Mouse (Mus musculus) hindbrain, embryonic 16.5 days (tissue): ENCODE data around the gene Hnrnpr. TPM values are rescaled to one million over a fixed set of nuclear protein-coding genes. Genes with fewer than 3 reads are reported as not detected.
A peak's percentile ranks its signal among the peaks of the same experiment; 100 is the strongest.

Experiments used
- ATAC-seq: fragments of 200-750 bp; cut with Nextera tagmentation; 2 replicates; pipeline ENCODE4 v1.8.0; 2017; ENCODE audit warnings: moderate TSS enrichment, moderate library complexity
- H3K27ac ChIP-seq: fragments of 300-500 bp; sonication (generic); 2 replicates; pipeline ENCODE4 v1.5.1; 2014; ENCODE audit warnings: low read depth, mild to moderate bottlenecking, control low read depth, low read length, moderate library complexity
- H3K27me3 ChIP-seq: fragments of 300-500 bp; sonication (generic); replicated peaks from 2 replicates; pipeline ENCODE4 v1.6.1; 2014; ENCODE audit warnings: low read length; ENCODE audit not compliant: control insufficient read depth, insufficient read depth
- H3K36me3 ChIP-seq: fragments of 300-500 bp; sonication (generic); 2 replicates; pipeline ENCODE4 v1.6.1; 2014; ENCODE audit warnings: mild to moderate bottlenecking, low read length, moderate library complexity, mixed read lengths; ENCODE audit not compliant: control insufficient read depth, insufficient read depth
- H3K4me1 ChIP-seq: fragments of 300-500 bp; sonication (generic); 2 replicates; pipeline ENCODE4 v1.6.1; 2014; ENCODE audit warnings: low read depth, low read length; ENCODE audit not compliant: control insufficient read depth, insufficient read depth
- H3K4me2 ChIP-seq: fragments of 300-500 bp; sonication (generic); 2 replicates; pipeline ENCODE4 v1.6.1; 2014; ENCODE audit warnings: mild to moderate bottlenecking, low read length, control low read depth, moderate library complexity
- H3K4me3 ChIP-seq: fragments of 300-500 bp; sonication (generic); 2 replicates; pipeline ENCODE4 v1.5.1; 2014; ENCODE audit warnings: mild to moderate bottlenecking, low read length, control low read depth, moderate library complexity
- H3K9ac ChIP-seq: fragments of 300-500 bp; sonication (generic); 2 replicates; pipeline ENCODE4 v1.6.1; 2014; ENCODE audit warnings: low read depth, mild to moderate bottlenecking, control low read depth, low read length, moderate library complexity
- H3K9me3 ChIP-seq: fragments of 300-500 bp; sonication (generic); 2 replicates; pipeline ENCODE4 v1.6.1; 2014; ENCODE audit warnings: mild to moderate bottlenecking, low read length, moderate library complexity; ENCODE audit not compliant: control insufficient read depth
- WGBS: fragments of 180-500 bp; shearing (Covaris S2); extraction: QIAGEN DNeasy Blood & Tissue Kit; methylation state at CpG from one replicate; pipeline ENCODE4 v1.1.7; 2014; 5-methylcytosine and 5-hydroxymethylcytosine counted together
- polyA plus RNA-seq: library from polyadenylated mRNA; unstranded; fragments of >200 nt; fragmentation: Nextera tagmentation; extraction: Ambion mirVana; gene quantifications from 2 replicates; pipeline ENCODE4 v1.2.1, GENCODE M21; 2015

Hnrnpr gene
- polyA plus RNA-seq, 1 experiment from 2014 or later: 174 TPM

DNA sequence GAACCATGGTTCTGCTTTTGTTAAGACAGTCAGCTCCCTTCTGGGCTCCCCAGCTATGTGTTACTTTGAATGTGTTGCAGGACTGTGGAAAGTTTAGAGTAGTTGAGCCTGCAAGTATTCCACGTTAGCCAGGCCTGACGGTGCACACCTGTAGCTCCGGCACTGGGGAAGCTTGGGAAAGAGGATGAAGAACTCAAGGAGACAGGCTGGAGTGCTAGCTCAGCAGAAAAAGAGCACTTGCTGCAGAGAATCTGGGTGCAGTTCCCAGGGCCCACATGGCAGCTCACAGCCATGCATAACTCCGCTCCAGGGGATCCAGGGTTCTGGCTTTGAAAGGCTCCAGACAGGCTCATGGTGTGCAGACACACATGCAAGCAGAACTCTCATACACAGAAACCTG lies 46.7 kb downstream of the Hnrnpr start:
- Histone ChIP-seq H3K9me3 (no peaks in the 10 kb centered on the region), H3K4me2 (no peak overlapping the region), H3K27ac (no peak overlapping the region), H3K27me3 (no peaks in the 10 kb centered on the region), H3K9ac (no peak overlapping the region), H3K36me3 (peaks cover 5% of the 10 kb centered on the region), H3K4me1 (no peaks in the 10 kb centered on the region), H3K4me3 (no peak overlapping the region)
- no peak for ATAC-seq
- WGBS: 94% methylated on average over 4 of the region's 4 CpGs

DNA sequence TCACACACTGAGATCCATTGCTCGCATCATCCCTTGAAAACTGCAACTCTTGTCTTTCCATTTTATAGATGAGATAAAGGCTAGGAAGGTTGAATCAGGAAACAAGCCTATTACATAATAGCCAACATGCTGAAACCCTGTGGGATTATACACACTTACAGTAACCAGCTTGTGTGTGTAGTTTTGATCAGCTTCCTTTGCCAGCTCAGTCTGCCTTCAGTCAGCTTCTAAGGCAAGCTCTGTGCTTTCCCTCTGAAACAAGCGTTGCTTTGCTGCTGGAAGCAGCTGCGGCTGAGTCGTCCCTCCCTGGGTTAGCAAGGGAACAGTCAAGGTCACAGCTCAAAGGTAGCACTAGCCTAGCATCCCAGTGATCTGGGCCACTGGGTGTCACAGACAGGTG lies 57.1 kb downstream of the Hnrnpr start:
- Histone ChIP-seq H3K4me1 (no peaks in the 10 kb centered on the region), H3K9me3 (no peaks in the 10 kb centered on the region), H3K4me3 (no peak overlapping the region), H3K4me2 (no peak overlapping the region), H3K27me3 (no peaks in the 10 kb centered on the region), H3K9ac (no peak overlapping the region), H3K27ac (no peak overlapping the region), H3K36me3 (no peaks in the 10 kb centered on the region)
- WGBS: 76% methylated on average over 4 of the region's 4 CpGs
- no peak for ATAC-seq

DNA sequence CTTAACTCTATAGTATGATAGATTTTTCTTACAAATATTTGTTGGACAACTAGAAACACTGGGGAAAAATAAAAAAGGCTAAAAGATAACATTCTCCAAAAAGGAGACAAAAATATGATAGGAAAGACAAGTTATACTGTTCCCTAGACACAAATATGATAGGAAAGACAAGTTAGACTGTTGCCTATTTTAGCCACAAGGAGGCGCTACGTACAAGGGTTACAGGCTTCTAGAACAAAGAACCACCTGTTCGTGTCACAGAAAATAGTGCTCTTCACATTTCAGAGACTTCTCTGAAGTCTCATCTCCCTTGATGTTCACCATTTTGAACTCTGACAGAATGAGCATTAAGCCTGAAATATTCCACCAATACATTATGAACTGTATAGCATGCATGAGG lies 59.0 kb downstream of the Hnrnpr start:
- H3K36me3 ChIP-seq: no peaks in the 10 kb centered on the region
- no peaks in the 10 kb centered on the region for H3K27me3 ChIP-seq
- WGBS: 4% methylated on average over 3 of the region's 3 CpGs
- H3K4me2 ChIP-seq: no peak overlapping the region
- no peak overlapping the region for H3K9ac ChIP-seq
- peaks cover 6% of the 10 kb centered on the region; the same call in 1 of the 2 replicates for H3K4me1 ChIP-seq
- H3K9me3 ChIP-seq: no peaks in the 10 kb centered on the region
- no peak overlapping the region for H3K27ac ChIP-seq
- H3K4me3 ChIP-seq: no peak overlapping the region
- no peak for ATAC-seq

DNA sequence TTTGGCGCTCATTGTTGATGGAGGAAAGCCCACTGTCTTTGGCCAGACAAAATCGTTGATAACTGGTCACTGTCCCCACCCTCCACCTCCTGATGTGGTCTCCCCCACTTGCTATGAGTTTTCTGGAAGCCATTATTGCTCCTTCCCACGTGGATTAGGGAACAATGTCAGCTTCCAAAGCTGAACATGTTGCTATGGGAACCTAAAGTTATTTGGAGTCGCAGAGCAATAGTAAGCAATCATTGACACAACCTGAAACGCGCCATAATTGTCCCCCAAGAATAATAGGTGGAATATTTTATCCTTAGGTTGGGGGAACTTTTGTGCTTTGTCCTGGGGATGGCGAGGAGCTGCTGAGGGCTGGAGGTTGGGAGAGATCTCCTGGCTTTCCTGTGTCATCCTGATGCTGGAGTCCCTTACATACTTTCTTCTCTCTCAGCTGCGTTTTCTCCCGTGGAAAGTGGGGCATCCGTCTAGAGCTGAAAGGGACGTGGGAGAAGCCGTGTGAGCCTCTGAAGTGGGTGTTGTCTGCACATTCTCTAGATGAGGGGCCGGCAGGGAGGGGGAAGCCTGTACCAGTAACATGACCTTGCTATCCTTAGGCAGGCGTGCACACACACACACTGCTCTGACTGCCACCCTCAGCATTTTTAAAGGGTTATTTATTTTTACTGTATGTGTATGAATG lies 62.9 kb downstream of the Hnrnpr start:
- Histone ChIP-seq H3K4me2 (no peak overlapping the region), H3K36me3 (no peaks in the 10 kb centered on the region), H3K9me3 (no peaks in the 10 kb centered on the region), H3K4me3 (no peak overlapping the region), H3K4me1 (peaks cover 6% of the 10 kb centered on the region; the same call in 1 of the 2 replicates), H3K27ac (0 out of 2 replicates have a peak overlapping the region, but pooled peaks have one; percentile 14), H3K27me3 (no peaks in the 10 kb centered on the region), H3K9ac (0 out of 2 replicates have a peak overlapping the region, but pooled peaks have one; percentile 3)
- ATAC-seq: no peak
- WGBS: 24% methylated on average over 14 of the region's 14 CpGs

DNA sequence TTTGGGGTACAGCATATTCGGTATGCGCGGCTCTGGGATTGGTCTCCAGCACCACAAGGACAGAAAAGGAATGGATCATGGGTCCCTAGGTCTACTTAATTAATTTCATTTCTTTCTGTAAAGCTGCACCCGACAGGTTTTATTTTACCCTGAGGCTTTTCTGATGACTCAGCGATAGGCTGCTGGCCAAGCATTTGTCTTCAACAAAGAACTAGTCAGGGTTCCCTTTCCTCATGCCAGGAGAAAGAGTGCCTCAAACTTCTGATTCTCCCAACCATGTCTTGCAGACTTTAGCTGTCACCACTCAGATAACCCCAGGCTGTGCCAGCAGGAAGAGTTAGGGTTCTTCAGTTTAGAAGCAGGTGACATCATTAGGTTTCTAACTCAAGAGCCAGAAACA lies 66.3 kb downstream of the Hnrnpr start:
- 70% methylated on average over 5 of the region's 5 CpGs for whole genome bisulfite sequencing
- H3K4me1 ChIP-seq: peaks cover 6% of the 10 kb centered on the region; the same call in 1 of the 2 replicates
- H3K36me3 ChIP-seq: no peaks in the 10 kb centered on the region
- no peak overlapping the region for H3K27ac ChIP-seq
- no peak for ATAC-seq
- no peaks in the 10 kb centered on the region for H3K9me3 ChIP-seq
- H3K4me2 ChIP-seq: no peak overlapping the region
- H3K9ac ChIP-seq: no peak overlapping the region
- H3K27me3 ChIP-seq: no peaks in the 10 kb centered on the region
- no peak overlapping the region for H3K4me3 ChIP-seq

DNA sequence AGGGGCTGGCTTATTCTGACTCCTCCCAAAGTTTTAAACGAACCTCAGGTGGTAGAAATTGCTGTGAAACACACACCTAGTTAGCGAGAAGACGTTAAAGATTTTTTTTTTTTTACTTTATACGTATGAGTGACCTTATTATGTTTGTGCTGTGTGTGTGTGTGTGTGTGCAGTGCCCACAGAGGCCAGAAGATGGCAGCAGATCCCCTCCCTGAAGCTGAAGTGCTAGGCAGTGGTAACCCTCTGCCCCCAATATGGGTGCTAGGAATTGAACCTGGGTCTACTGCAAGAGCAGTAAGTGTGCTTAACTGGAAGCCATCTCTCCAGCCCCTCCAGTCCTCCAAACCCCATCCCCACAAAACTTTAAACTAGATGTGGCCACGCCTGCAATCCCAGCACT lies 72.3 kb downstream of the Hnrnpr start:
- no peak overlapping the region for H3K4me2 ChIP-seq
- ATAC-seq: no peak
- no peaks in the 10 kb centered on the region for H3K9me3 ChIP-seq
- H3K27ac ChIP-seq: no peak overlapping the region
- 89% methylated on average over 5 of the region's 5 CpGs for WGBS
- no peak overlapping the region for H3K4me3 ChIP-seq
- H3K4me1 ChIP-seq: no peaks in the 10 kb centered on the region
- H3K27me3 ChIP-seq: no peaks in the 10 kb centered on the region
- H3K9ac ChIP-seq: no peak overlapping the region
- no peaks in the 10 kb centered on the region for H3K36me3 ChIP-seq

DNA sequence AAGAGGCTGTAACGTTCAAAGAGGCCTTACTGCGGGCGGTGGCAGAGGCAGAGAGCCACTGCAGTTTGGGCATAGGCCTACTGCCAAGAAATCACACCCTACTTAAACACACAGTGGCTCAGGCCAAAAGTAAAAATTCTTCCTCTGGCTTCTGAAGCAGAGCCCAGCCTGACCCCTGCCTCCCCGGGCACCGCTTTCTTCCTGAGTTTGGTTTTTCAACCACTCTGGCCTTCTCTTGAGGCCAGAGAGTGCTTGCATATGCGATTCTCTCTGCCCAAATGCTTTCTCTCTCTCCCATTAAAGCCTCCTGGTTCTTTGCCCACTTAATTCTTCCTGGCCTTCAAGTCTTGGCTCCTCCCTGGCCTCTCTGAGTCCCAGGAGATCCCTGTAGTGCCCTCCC lies 73.1 kb downstream of the Hnrnpr start:
- no peaks in the 10 kb centered on the region for H3K27me3 ChIP-seq
- no peaks in the 10 kb centered on the region for H3K4me1 ChIP-seq
- no peak overlapping the region for H3K4me2 ChIP-seq
- no peak overlapping the region for H3K27ac ChIP-seq
- H3K36me3 ChIP-seq: no peaks in the 10 kb centered on the region
- H3K9me3 ChIP-seq: no peaks in the 10 kb centered on the region
- no peak overlapping the region for H3K9ac ChIP-seq
- ATAC-seq: no peak
- 75% methylated on average over 6 of the region's 6 CpGs for WGBS
- no peak overlapping the region for H3K4me3 ChIP-seq

DNA sequence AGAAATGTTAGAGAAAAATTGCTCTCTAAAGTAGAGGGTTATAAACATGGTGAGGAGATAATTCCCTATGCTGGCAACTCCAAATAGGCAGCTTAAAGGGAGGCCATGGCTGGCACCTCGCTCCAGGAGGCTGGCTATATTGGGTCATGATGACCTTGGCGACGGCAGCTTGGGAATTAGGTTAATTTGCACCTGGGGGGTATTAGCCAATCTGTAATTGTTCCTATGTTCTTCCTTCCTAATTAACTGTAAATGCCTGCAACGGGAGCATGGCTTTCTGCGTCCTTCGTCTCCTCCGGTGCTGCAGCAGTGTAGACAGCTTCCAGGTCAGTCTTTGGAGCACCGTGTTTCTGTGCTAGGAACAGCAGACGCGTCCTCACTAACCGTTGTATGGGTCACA lies 76.5 kb downstream of the Hnrnpr start:
- H3K4me1 ChIP-seq: no peaks in the 10 kb centered on the region
- no peak overlapping the region for H3K4me3 ChIP-seq
- WGBS: 48% methylated on average over 11 of the region's 11 CpGs
- H3K9me3 ChIP-seq: no peaks in the 10 kb centered on the region
- no peak overlapping the region for H3K9ac ChIP-seq
- H3K4me2 ChIP-seq: no peak overlapping the region
- H3K27me3 ChIP-seq: no peaks in the 10 kb centered on the region
- ATAC-seq: no peak
- H3K27ac ChIP-seq: no peak overlapping the region
- H3K36me3 ChIP-seq: no peaks in the 10 kb centered on the region

DNA sequence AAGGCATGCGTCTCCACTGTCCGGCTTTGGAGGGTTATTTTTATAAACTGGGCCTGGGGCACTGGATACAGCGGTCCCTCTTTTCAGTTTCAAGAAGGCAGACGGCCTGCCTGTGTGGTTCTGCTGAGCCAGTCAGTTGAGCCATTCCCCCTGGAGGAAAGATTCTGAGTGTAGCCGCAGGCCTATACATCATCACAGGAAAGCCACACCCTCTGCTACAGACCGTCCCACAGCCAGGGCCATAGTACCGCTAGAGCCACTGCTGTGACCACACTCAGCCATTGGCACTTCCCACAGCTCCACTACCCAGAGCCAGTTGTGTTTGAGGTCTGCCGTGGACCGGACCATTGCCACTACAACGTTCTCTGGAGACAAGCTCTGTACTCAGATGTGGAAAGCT lies 91.1 kb downstream of the Hnrnpr start:
- no peaks in the 10 kb centered on the region for H3K27me3 ChIP-seq
- no peak overlapping the region for H3K4me2 ChIP-seq
- H3K9me3 ChIP-seq: no peaks in the 10 kb centered on the region
- H3K36me3 ChIP-seq: no peaks in the 10 kb centered on the region
- 88% methylated on average over 10 of the region's 10 CpGs for whole genome bisulfite sequencing
- H3K4me1 ChIP-seq: no peaks in the 10 kb centered on the region
- H3K27ac ChIP-seq: no peak overlapping the region
- no peak overlapping the region for H3K9ac ChIP-seq
- no peak for ATAC-seq
- H3K4me3 ChIP-seq: no peak overlapping the region
